Mouse (Mus musculus) forebrain, embryonic 16.5 days (tissue): Measurements from ENCODE around the gene Rnf144b. TPM values are rescaled to one million over a fixed set of nuclear protein-coding genes. Genes with fewer than 3 reads are reported as not detected.
A peak's percentile ranks its signal among the peaks of the same experiment; 100 is the strongest.

Experiments used
- ATAC-seq: fragments of 200-750 bp; cut with Nextera tagmentation; 2 replicates; pipeline ENCODE4 v1.8.0; 2017; ENCODE audit warnings: mild to moderate bottlenecking, moderate library complexity
- H3K27ac ChIP-seq: fragments of 300-500 bp; sonication (generic); 2 replicates; pipeline ENCODE4 v1.5.1; 2014; ENCODE audit warnings: low read length, control low read depth
- H3K27me3 ChIP-seq: fragments of 300-500 bp; sonication (generic); replicated peaks from 2 replicates; pipeline ENCODE4 v1.6.1; 2014; ENCODE audit warnings: low read length; ENCODE audit not compliant: control insufficient read depth, insufficient read depth
- H3K36me3 ChIP-seq: fragments of 300-500 bp; sonication (generic); 2 replicates; pipeline ENCODE4 v1.6.1; 2014; ENCODE audit not compliant: control insufficient read depth, insufficient read depth
- H3K4me1 ChIP-seq: fragments of 300-500 bp; sonication (generic); replicated peaks from 2 replicates; pipeline ENCODE4 v1.6.1; 2014; ENCODE audit warnings: low read length; ENCODE audit not compliant: control insufficient read depth, insufficient read depth
- H3K4me2 ChIP-seq: fragments of 300-500 bp; sonication (generic); 2 replicates; pipeline ENCODE4 v1.6.1; 2014; ENCODE audit warnings: mild to moderate bottlenecking, low read length, control low read depth
- H3K4me3 ChIP-seq: fragments of 300-500 bp; sonication (generic); replicated peaks from 2 replicates; pipeline ENCODE4 v1.5.1; 2014; ENCODE audit warnings: mild to moderate bottlenecking, low read length, control low read depth
- H3K9ac ChIP-seq: fragments of 300-500 bp; sonication (generic); replicated peaks from 2 replicates; pipeline ENCODE4 v1.6.1; 2014; ENCODE audit warnings: low read depth, low read length, control low read depth
- H3K9me3 ChIP-seq: fragments of 300-500 bp; sonication (generic); 2 replicates; pipeline ENCODE4 v1.6.1; 2016; ENCODE audit warnings: low read length; ENCODE audit not compliant: control insufficient read depth
- WGBS: fragments of 180-500 bp; shearing (Covaris S2); extraction: QIAGEN DNeasy Blood & Tissue Kit; methylation state at CpG from one replicate; pipeline ENCODE4 v1.1.7; 2014; 5-methylcytosine and 5-hydroxymethylcytosine counted together
- polyA plus RNA-seq: library from polyadenylated mRNA; unstranded; fragments of >200 nt; fragmentation: Nextera tagmentation; extraction: Ambion mirVana; gene quantifications from 2 replicates; pipeline ENCODE4 v1.2.1, GENCODE M21; 2015

The Rnf144b gene
- polyA plus RNA-seq, 1 experiment from 2014 or later, result 0.62 TPM

- Histone ChIP-seq H3K9me3 (no peaks in the 10 kb centered on the region), H3K4me1 (no peaks in the 10 kb centered on the region), H3K27ac (no peak overlapping the region), H3K9ac (no peak overlapping the region), H3K36me3 (no peaks in the 10 kb centered on the region), H3K4me2 (no peak overlapping the region), H3K4me3 (no peak overlapping the region), H3K27me3 (no peaks in the 10 kb centered on the region)
- 80% methylated on average over 6 of the region's 6 CpGs for WGBS
- ATAC-seq, result no peak
Observed at GRCm38 (mm10) chr13:47232163-47232562, 109.7 kb downstream of the Rnf144b start.

GRCm38 (mm10) chr13:47237376-47237775 is 114.9 kb downstream of the Rnf144b start:
- no peaks in the 10 kb centered on the region for H3K9me3 ChIP-seq
- no peak overlapping the region for H3K27ac ChIP-seq
- WGBS, result 79% methylated on average over 8 of the region's 8 CpGs
- H3K36me3 ChIP-seq, result no peaks in the 10 kb centered on the region
- H3K9ac ChIP-seq, result no peak overlapping the region
- H3K4me3 ChIP-seq, result no peak overlapping the region
- H3K4me1 ChIP-seq, result no peaks in the 10 kb centered on the region
- no peak for ATAC-seq
- H3K27me3 ChIP-seq, result no peaks in the 10 kb centered on the region
- no peak overlapping the region for H3K4me2 ChIP-seq

GRCm38 (mm10) chr13:47238131-47238530 is 115.7 kb downstream of the Rnf144b start:
- Histone ChIP-seq H3K4me3 (no peak overlapping the region), H3K4me1 (no peaks in the 10 kb centered on the region), H3K27me3 (no peaks in the 10 kb centered on the region), H3K9ac (no peak overlapping the region), H3K4me2 (no peak overlapping the region), H3K9me3 (no peaks in the 10 kb centered on the region), H3K36me3 (no peaks in the 10 kb centered on the region), H3K27ac (no peak overlapping the region)
- WGBS, result 72% methylated on average over 17 of the region's 17 CpGs
- ATAC-seq, result no peak

- no peak for ATAC-seq
- Histone ChIP-seq H3K4me2 (no peak overlapping the region), H3K4me3 (no peak overlapping the region), H3K4me1 (peaks cover 13% of the 10 kb centered on the region), H3K27me3 (no peaks in the 10 kb centered on the region), H3K9ac (no peak overlapping the region), H3K36me3 (no peaks in the 10 kb centered on the region), H3K27ac (no peak overlapping the region), H3K9me3 (no peaks in the 10 kb centered on the region)
- 95% methylated on average over 6 of the region's 6 CpGs for WGBS
Observed at GRCm38 (mm10) chr13:47243569-47243968, 121.1 kb downstream of the Rnf144b start.

GRCm38 (mm10) chr13:47244771-47245170 is 122.3 kb downstream of the Rnf144b start:
- peak; percentile 94 for ATAC-seq
- H3K4me2 ChIP-seq, result no peak overlapping the region
- H3K4me1 ChIP-seq, result peaks cover 13% of the 10 kb centered on the region
- H3K27me3 ChIP-seq, result no peaks in the 10 kb centered on the region
- H3K4me3 ChIP-seq, result no peak overlapping the region
- H3K9me3 ChIP-seq, result no peaks in the 10 kb centered on the region
- no peaks in the 10 kb centered on the region for H3K36me3 ChIP-seq
- no peak overlapping the region for H3K9ac ChIP-seq
- 42% methylated on average over 11 of the region's 11 CpGs for WGBS
- no peak overlapping the region for H3K27ac ChIP-seq

- Histone ChIP-seq H3K27ac (no peak overlapping the region), H3K9ac (no peak overlapping the region), H3K4me3 (no peak overlapping the region), H3K9me3 (no peaks in the 10 kb centered on the region), H3K4me1 (peaks cover 13% of the 10 kb centered on the region), H3K4me2 (no peak overlapping the region), H3K27me3 (no peaks in the 10 kb centered on the region), H3K36me3 (no peaks in the 10 kb centered on the region)
- ATAC-seq, result no peak
- 69% methylated on average over 10 of the region's 10 CpGs for WGBS
Observed at GRCm38 (mm10) chr13:47246459-47246858, 124.0 kb downstream of the Rnf144b start.

GRCm38 (mm10) chr13:47247156-47247800 is 124.8 kb downstream of the Rnf144b start:
- Histone ChIP-seq H3K36me3 (no peaks in the 10 kb centered on the region), H3K4me1 (peaks cover 13% of the 10 kb centered on the region), H3K27me3 (no peaks in the 10 kb centered on the region), H3K27ac (no peak overlapping the region), H3K9me3 (no peaks in the 10 kb centered on the region), H3K4me3 (no peak overlapping the region), H3K4me2 (no peak overlapping the region), H3K9ac (no peak overlapping the region)
- WGBS, result 73% methylated on average over 13 of the region's 13 CpGs
- no peak for ATAC-seq

- Histone ChIP-seq H3K4me2 (no peak overlapping the region), H3K4me1 (peaks cover 13% of the 10 kb centered on the region)
Observed at GRCm38 (mm10) chr13:47248289-47249010, 126.0 kb downstream of the Rnf144b start.

GRCm38 (mm10) chr13:47250615-47251014 is 128.2 kb downstream of the Rnf144b start:
- Histone ChIP-seq H3K4me3 (no peak overlapping the region), H3K27me3 (no peaks in the 10 kb centered on the region), H3K27ac (no peak overlapping the region), H3K36me3 (no peaks in the 10 kb centered on the region), H3K4me1 (peaks cover 7% of the 10 kb centered on the region), H3K4me2 (no peak overlapping the region), H3K9ac (no peak overlapping the region), H3K9me3 (no peaks in the 10 kb centered on the region)
- 88% methylated on average over 1 of the region's 1 CpGs for WGBS
- no peak for ATAC-seq

More at GRCm38 (mm10) chr13:47248289-47249010, 126.0 kb downstream of the Rnf144b start:
- H3K9me3 ChIP-seq, result no peaks in the 10 kb centered on the region
- no peak overlapping the region for H3K9ac ChIP-seq
- ATAC-seq, result no peak
- H3K27me3 ChIP-seq, result no peaks in the 10 kb centered on the region
- WGBS, result 36% methylated on average over 8 of the region's 8 CpGs
- no peaks in the 10 kb centered on the region for H3K36me3 ChIP-seq
- no peak overlapping the region for H3K4me3 ChIP-seq
- H3K27ac ChIP-seq, result no peak overlapping the region
